Mouse (Mus musculus): Measurements from ENCODE around the gene Tmem170b. TPM values are rescaled to one million over a fixed set of nuclear protein-coding genes. Genes with fewer than 3 reads are reported as not detected.

Gene Tmem170b
- polyA plus RNA-seq, 1 experiment from 2014 or later = 18.2 TPM

GRCm38 (mm10) chr13:41584358-41584680, 21.4 kb upstream of the Tmem170b start:
- Histone ChIP-seq H3K4me2 (no peak overlapping the region), H3K27me3 (replicated peaks) (no peaks in the 10 kb centered on the region), H3K9ac (no peak overlapping the region), H3K9me3 (replicated peaks) (no peaks in the 10 kb centered on the region), H3K4me3 (no peak overlapping the region), H3K27ac (ENCODE audit: poor library complexity, severe bottlenecking) (no peak overlapping the region), H3K4me1 (replicated peaks) (no peaks in the 10 kb centered on the region; the same call in 1 of the 2 replicates), H3K36me3 (no peaks in the 10 kb centered on the region)
- ATAC-seq (ENCODE audit: insufficient number of reproducible peaks, low FRiP score) = no peak
- 89% methylated on average over 3 of the region's 3 CpGs for WGBS

DNA sequence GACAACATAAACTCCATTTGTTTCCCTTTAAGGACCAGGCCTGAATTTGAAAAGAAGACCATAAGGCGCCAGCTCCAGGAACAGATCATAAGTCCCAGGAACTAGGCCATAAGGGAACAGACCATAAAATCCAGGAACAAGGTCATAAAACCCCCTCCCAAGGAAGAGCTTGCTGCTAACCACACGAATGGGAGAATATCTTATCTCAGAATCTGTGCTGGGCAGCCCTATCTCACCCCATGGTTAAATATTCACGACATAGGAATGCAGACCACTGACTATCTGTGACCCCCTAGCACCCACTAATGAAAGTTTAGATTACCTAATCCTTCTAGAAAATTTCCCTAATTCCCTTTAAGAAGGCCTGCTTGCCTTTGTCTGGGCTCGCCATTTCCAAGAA, 20.8 kb upstream of the Tmem170b start:
- Histone ChIP-seq H3K27me3 (replicated peaks) (no peaks in the 10 kb centered on the region), H3K36me3 (no peaks in the 10 kb centered on the region), H3K4me2 (no peak overlapping the region), H3K9me3 (replicated peaks) (no peaks in the 10 kb centered on the region), H3K9ac (no peak overlapping the region), H3K4me1 (replicated peaks) (no peaks in the 10 kb centered on the region; the same call in 1 of the 2 replicates), H3K4me3 (no peak overlapping the region), H3K27ac (ENCODE audit: poor library complexity, severe bottlenecking) (no peak overlapping the region)
- 73% methylated on average over 4 of the region's 4 CpGs for WGBS
- ATAC-seq (ENCODE audit: insufficient number of reproducible peaks, low FRiP score) = no peak

- Histone ChIP-seq H3K4me3 (no peak overlapping the region), H3K4me1 (replicated peaks) (peaks cover 3% of the 10 kb centered on the region; the same call in 1 of the 2 replicates), H3K27ac (ENCODE audit: poor library complexity, severe bottlenecking) (no peak overlapping the region), H3K36me3 (no peaks in the 10 kb centered on the region), H3K9ac (no peak overlapping the region), H3K4me2 (no peak overlapping the region), H3K27me3 (replicated peaks) (no peaks in the 10 kb centered on the region), H3K9me3 (replicated peaks) (no peaks in the 10 kb centered on the region)
- 58% methylated on average over 2 of the region's 2 CpGs for WGBS
- no peak for ATAC-seq (ENCODE audit: insufficient number of reproducible peaks, low FRiP score)
These were observed 9.0 kb upstream of the Tmem170b start for GRCm38 (mm10) chr13:41596678-41597077.

DNA sequence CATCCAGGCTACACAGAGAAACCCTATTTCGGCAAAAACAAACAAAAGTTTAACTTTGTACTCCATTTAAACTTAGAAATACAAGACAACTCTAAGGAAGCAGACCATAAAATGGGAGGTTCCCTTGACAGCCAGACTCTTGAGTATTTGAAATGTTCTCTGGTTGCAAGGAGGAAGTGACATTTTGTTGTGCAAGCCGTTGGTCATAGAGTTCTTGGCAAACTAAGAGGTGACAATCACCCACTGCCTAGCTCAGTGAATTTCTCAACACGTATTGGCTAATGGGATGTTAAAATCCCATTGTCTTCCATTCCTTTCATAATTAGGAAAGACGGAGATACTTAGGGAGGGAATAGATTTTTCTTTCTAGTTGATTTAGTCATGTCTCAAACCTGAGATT, 5.7 kb upstream of the Tmem170b start:
- H3K4me1 ChIP-seq (replicated peaks) = peaks cover 3% of the 10 kb centered on the region; the same call in 1 of the 2 replicates
- H3K27me3 ChIP-seq (replicated peaks) = no peaks in the 10 kb centered on the region
- H3K27ac ChIP-seq (ENCODE audit: poor library complexity, severe bottlenecking) = no peak overlapping the region
- 72% methylated on average over 4 of the region's 4 CpGs for WGBS
- no peak overlapping the region for H3K4me2 ChIP-seq
- ATAC-seq (ENCODE audit: insufficient number of reproducible peaks, low FRiP score) = no peak
- H3K9ac ChIP-seq = no peak overlapping the region
- H3K4me3 ChIP-seq = no peak overlapping the region
- no peaks in the 10 kb centered on the region for H3K36me3 ChIP-seq
- H3K9me3 ChIP-seq (replicated peaks) = no peaks in the 10 kb centered on the region

- H3K36me3 ChIP-seq = no peaks in the 10 kb centered on the region
- 74% methylated on average over 3 of the region's 3 CpGs for WGBS
- no peak overlapping the region for H3K9ac ChIP-seq
- H3K4me3 ChIP-seq = no peak overlapping the region
- no peak for ATAC-seq (ENCODE audit: insufficient number of reproducible peaks, low FRiP score)
- H3K27ac ChIP-seq (ENCODE audit: poor library complexity, severe bottlenecking) = no peak overlapping the region
- H3K9me3 ChIP-seq (replicated peaks) = no peaks in the 10 kb centered on the region
- H3K4me2 ChIP-seq = no peak overlapping the region
- H3K4me1 ChIP-seq (replicated peaks) = peaks cover 3% of the 10 kb centered on the region; the same call in 1 of the 2 replicates
- H3K27me3 ChIP-seq (replicated peaks) = no peaks in the 10 kb centered on the region
These were observed 4.7 kb upstream of the Tmem170b start for GRCm38 (mm10) chr13:41601056-41601455.

DNA sequence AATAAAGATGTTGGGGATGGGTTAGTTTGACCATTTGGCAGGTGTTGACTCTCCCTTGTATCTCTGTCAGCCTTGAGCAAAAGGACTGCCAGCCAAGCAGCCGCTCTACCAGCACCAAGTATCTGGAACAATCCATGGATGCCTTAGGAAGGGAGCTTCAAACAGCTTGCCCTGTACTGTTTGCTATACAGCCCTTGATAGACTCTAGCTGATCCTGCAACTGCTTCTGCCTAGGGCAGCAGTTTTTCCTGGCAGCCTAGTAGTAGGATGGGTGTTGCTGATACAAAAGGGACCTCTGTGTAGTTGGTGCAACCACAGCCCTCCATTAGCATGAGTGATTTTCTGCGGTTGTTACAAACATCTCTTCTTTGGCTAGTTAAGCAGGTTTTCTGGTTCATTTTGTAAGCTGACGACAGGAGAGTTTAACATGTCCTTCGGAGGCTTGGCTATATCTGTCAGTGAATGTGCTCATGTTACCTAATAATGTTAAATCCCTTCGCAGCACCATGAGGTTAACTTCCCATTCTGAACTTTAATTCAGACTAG, 1.7 kb upstream of the Tmem170b start:
- Histone ChIP-seq H3K4me3 (no peak overlapping the region), H3K27ac (ENCODE audit: poor library complexity, severe bottlenecking) (no peak overlapping the region), H3K27me3 (replicated peaks) (no peaks in the 10 kb centered on the region), H3K9ac (no peak overlapping the region), H3K4me1 (replicated peaks) (peaks cover 8% of the 10 kb centered on the region), H3K4me2 (no peak overlapping the region), H3K9me3 (replicated peaks) (no peaks in the 10 kb centered on the region), H3K36me3 (no peaks in the 10 kb centered on the region)
- 68% methylated on average over 5 of the region's 5 CpGs for WGBS
- no peak for ATAC-seq (ENCODE audit: insufficient number of reproducible peaks, low FRiP score)

GRCm38 (mm10) chr13:41606081-41607000, 634 bp downstream of the Tmem170b start:
- ATAC-seq (ENCODE audit: insufficient number of reproducible peaks, low FRiP score) = peak; percentile 16
- H3K9me3 ChIP-seq (replicated peaks) = no peaks in the 10 kb centered on the region
- peak overlapping the region; percentile 70 for H3K4me2 ChIP-seq
- H3K4me1 ChIP-seq (replicated peaks) = peaks cover 8% of the 10 kb centered on the region
- 2% methylated on average over 66 of the region's 67 CpGs for WGBS
- H3K27ac ChIP-seq (ENCODE audit: poor library complexity, severe bottlenecking) = peak overlapping the region; percentile 90
- peak overlapping the region; percentile 88 for H3K4me3 ChIP-seq
- H3K36me3 ChIP-seq = no peaks in the 10 kb centered on the region
- peak overlapping the region; percentile 97 for H3K9ac ChIP-seq
- no peaks in the 10 kb centered on the region for H3K27me3 ChIP-seq (replicated peaks)

GRCm38 (mm10) chr13:41607589-41607988, 1.9 kb downstream of the Tmem170b start:
- Histone ChIP-seq H3K9ac (no peak overlapping the region), H3K27me3 (replicated peaks) (no peaks in the 10 kb centered on the region), H3K36me3 (no peaks in the 10 kb centered on the region), H3K4me2 (no peak overlapping the region), H3K4me3 (no peak overlapping the region), H3K9me3 (replicated peaks) (no peaks in the 10 kb centered on the region), H3K4me1 (replicated peaks) (peaks cover 10% of the 10 kb centered on the region), H3K27ac (ENCODE audit: poor library complexity, severe bottlenecking) (no peak overlapping the region)
- ATAC-seq (ENCODE audit: insufficient number of reproducible peaks, low FRiP score) = no peak
- 88% methylated on average over 3 of the region's 3 CpGs for WGBS

DNA sequence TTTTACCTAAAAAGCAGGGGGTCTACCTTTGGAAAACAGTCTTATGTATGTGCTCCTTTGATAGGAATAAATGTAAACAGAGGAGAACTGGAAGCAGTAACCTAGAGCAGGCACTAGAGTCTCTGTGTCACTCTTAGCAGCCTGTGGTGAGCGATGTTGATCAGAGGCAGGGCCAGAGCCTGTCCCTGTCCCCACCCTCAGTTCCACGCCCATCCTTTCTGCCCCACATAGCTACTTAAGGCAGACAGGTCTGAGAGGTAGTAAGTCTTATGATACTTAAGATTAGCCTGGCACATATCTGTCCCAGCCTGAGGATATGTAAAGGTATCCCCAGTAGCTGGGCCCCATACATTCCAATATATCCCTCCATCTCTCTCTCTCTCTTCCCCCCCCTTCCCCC, 2.9 kb downstream of the Tmem170b start:
- Histone ChIP-seq H3K9me3 (replicated peaks) (no peaks in the 10 kb centered on the region), H3K4me3 (no peak overlapping the region), H3K27ac (ENCODE audit: poor library complexity, severe bottlenecking) (no peak overlapping the region), H3K4me2 (no peak overlapping the region), H3K4me1 (replicated peaks) (peaks cover 13% of the 10 kb centered on the region), H3K27me3 (replicated peaks) (no peaks in the 10 kb centered on the region), H3K9ac (no peak overlapping the region), H3K36me3 (no peaks in the 10 kb centered on the region)
- no peak for ATAC-seq (ENCODE audit: insufficient number of reproducible peaks, low FRiP score)
- WGBS = 56% methylated on average over 2 of the region's 2 CpGs

- H3K9ac ChIP-seq = no peak overlapping the region
- no peak for ATAC-seq (ENCODE audit: insufficient number of reproducible peaks, low FRiP score)
- no peak overlapping the region for H3K4me2 ChIP-seq
- peaks cover 26% of the 10 kb centered on the region for H3K4me1 ChIP-seq (replicated peaks)
- no peak overlapping the region for H3K4me3 ChIP-seq
- H3K27me3 ChIP-seq (replicated peaks) = no peaks in the 10 kb centered on the region
- H3K27ac ChIP-seq (ENCODE audit: poor library complexity, severe bottlenecking) = no peak overlapping the region
- H3K36me3 ChIP-seq = no peaks in the 10 kb centered on the region
- H3K9me3 ChIP-seq (replicated peaks) = no peaks in the 10 kb centered on the region
- 65% methylated on average over 1 of the region's 1 CpGs for WGBS
These were observed 5.3 kb downstream of the Tmem170b start for GRCm38 (mm10) chr13:41611046-41611445.

DNA sequence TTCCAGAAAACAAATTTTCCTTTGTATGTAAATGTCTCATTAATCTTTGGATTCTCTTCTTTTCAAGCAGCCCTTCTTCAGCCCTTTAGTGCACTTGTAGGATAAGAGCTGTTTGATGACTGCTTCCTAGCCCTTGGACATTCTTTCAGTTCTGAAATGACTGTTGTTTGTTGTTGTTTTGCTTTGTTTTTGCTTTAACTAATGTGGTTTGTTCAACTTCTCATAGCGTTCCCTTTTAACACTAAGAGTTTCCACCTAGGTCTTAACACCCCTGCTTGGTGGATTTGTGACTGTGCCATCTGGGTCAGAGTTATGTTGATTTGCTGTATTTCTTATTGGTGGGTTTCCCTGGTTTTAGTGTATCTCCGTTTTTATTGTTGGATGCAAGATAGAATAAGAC, 8.8 kb downstream of the Tmem170b start:
- Histone ChIP-seq H3K4me1 (replicated peaks) (peaks cover 28% of the 10 kb centered on the region), H3K27ac (ENCODE audit: poor library complexity, severe bottlenecking) (no peak overlapping the region), H3K27me3 (replicated peaks) (no peaks in the 10 kb centered on the region), H3K9me3 (replicated peaks) (no peaks in the 10 kb centered on the region), H3K36me3 (no peaks in the 10 kb centered on the region), H3K4me3 (no peak overlapping the region), H3K4me2 (no peak overlapping the region), H3K9ac (no peak overlapping the region)
- 75% methylated on average over 2 of the region's 2 CpGs for WGBS
- ATAC-seq (ENCODE audit: insufficient number of reproducible peaks, low FRiP score) = no peak

Measured in heart, embryonic 12.5 days (tissue).